Mouse (Mus musculus) kidney, embryonic 15.5 days (tissue): ENCODE results near the gene Sdc4. TPM values are rescaled to one million over a fixed set of nuclear protein-coding genes. Genes with fewer than 3 reads are reported as not detected.
A peak's percentile ranks its signal among the peaks of the same experiment; 100 is the strongest.

Experiments used
- ATAC-seq: fragments of 200-750 bp; cut with Nextera tagmentation; replicated peaks from 2 replicates; pipeline ENCODE4 v1.8.0; 2017; ENCODE audit warnings: moderate TSS enrichment; ENCODE audit not compliant: low FRiP score
- H3K27ac ChIP-seq: fragments of 300-500 bp; sonication (generic); 2 replicates; pipeline ENCODE4 v1.5.1; 2015; ENCODE audit warnings: mild to moderate bottlenecking, inconsistent platforms
- H3K27me3 ChIP-seq: fragments of 300-500 bp; sonication (generic); 2 replicates; pipeline ENCODE4 v1.6.1; 2015; ENCODE audit warnings: inconsistent platforms
- H3K36me3 ChIP-seq: fragments of 300-500 bp; sonication (generic); 2 replicates; pipeline ENCODE4 v1.6.1; 2015; ENCODE audit warnings: inconsistent platforms
- H3K4me1 ChIP-seq: fragments of 300-500 bp; sonication (generic); 2 replicates; pipeline ENCODE4 v1.6.1; 2015; ENCODE audit warnings: inconsistent platforms
- H3K4me2 ChIP-seq: fragments of 300-500 bp; sonication (generic); 2 replicates; pipeline ENCODE4 v1.6.1; 2015; ENCODE audit warnings: moderate library complexity, mild to moderate bottlenecking, inconsistent platforms
- H3K4me3 ChIP-seq: fragments of 300-500 bp; sonication (generic); replicated peaks from 2 replicates; pipeline ENCODE4 v1.5.1; 2015; ENCODE audit warnings: mild to moderate bottlenecking, inconsistent platforms
- H3K9ac ChIP-seq: fragments of 300-500 bp; sonication (generic); 2 replicates; pipeline ENCODE4 v1.6.1; 2015; ENCODE audit warnings: mild to moderate bottlenecking, inconsistent platforms
- H3K9me3 ChIP-seq: fragments of 300-500 bp; sonication (generic); replicated peaks from 2 replicates; pipeline ENCODE4 v1.6.1; 2016; ENCODE audit warnings: inconsistent platforms
- WGBS: fragments of 180-500 bp; shearing (Covaris S2); methylation state at CpG from one replicate; pipeline ENCODE4 v1.1.7; 2015; ENCODE audit warnings: mixed read lengths; 5-methylcytosine and 5-hydroxymethylcytosine counted together
- polyA plus RNA-seq: library from polyadenylated mRNA; unstranded; fragments of >200 nt; fragmentation: Nextera tagmentation; extraction: Ambion mirVana; gene quantifications from 2 replicates; pipeline ENCODE4 v1.2.1, GENCODE M21; 2015

The Sdc4 gene
- polyA plus RNA-seq, 1 experiment from 2014 or later = 149 TPM

GRCm38 (mm10) chr2:164457942-164458341 lies 14.3 kb upstream of the Sdc4 start:
- peaks cover 1% of the 10 kb centered on the region; the same call in 1 of the 2 replicates for H3K36me3 ChIP-seq
- H3K9me3 ChIP-seq = no peaks in the 10 kb centered on the region
- no peak overlapping the region for H3K4me2 ChIP-seq
- no peak overlapping the region for H3K4me3 ChIP-seq
- no peak overlapping the region for H3K9ac ChIP-seq
- H3K4me1 ChIP-seq = peaks cover 48% of the 10 kb centered on the region
- WGBS = 53% methylated on average over 7 of the region's 7 CpGs
- no peaks in the 10 kb centered on the region for H3K27me3 ChIP-seq
- ATAC-seq = no peak
- H3K27ac ChIP-seq = peak overlapping the region; percentile 93

- H3K36me3 ChIP-seq = no peaks in the 10 kb centered on the region
- H3K4me3 ChIP-seq = peak within 1 kb of the TSS; percentile 22
- H3K27ac ChIP-seq = peak within 1 kb of the TSS; percentile 93
- H3K27me3 ChIP-seq = no peaks in the 10 kb centered on the region
- no peak for ATAC-seq
- H3K9me3 ChIP-seq = no peaks in the 10 kb centered on the region
- WGBS = 1% methylated on average over 7 of the region's 7 CpGs
- peak within 1 kb of the TSS; percentile 51 for H3K4me2 ChIP-seq
- H3K4me1 ChIP-seq = peaks cover 52% of the 10 kb centered on the region
- H3K9ac ChIP-seq = peak within 1 kb of the TSS; percentile 43
These were observed 13.2 kb upstream of the Sdc4 start, which contains the start of gene Sys1 for GRCm38 (mm10) chr2:164456864-164457300. Gene Sys1 (plus strand): TSS chr2:164456964.

GRCm38 (mm10) chr2:164456413-164456812 lies 12.7 kb upstream of the Sdc4 start:
- no peak for ATAC-seq
- Histone ChIP-seq H3K4me1 (peaks cover 53% of the 10 kb centered on the region), H3K36me3 (no peaks in the 10 kb centered on the region), H3K4me3 (peak overlapping the region; percentile 22; the same call in 1 of the 2 replicates), H3K4me2 (peak overlapping the region; percentile 51), H3K27me3 (no peaks in the 10 kb centered on the region), H3K9me3 (no peaks in the 10 kb centered on the region), H3K27ac (peak overlapping the region; percentile 93), H3K9ac (no peak overlapping the region; the same call in 1 of the 2 replicates)
- whole genome bisulfite sequencing = 85% methylated on average over 1 of the region's 1 CpGs

- 53% methylated on average over 6 of the region's 6 CpGs for WGBS
- Histone ChIP-seq H3K36me3 (no peaks in the 10 kb centered on the region), H3K4me1 (peaks cover 53% of the 10 kb centered on the region), H3K4me2 (no peak overlapping the region), H3K27ac (peak overlapping the region; percentile 93), H3K9me3 (no peaks in the 10 kb centered on the region), H3K4me3 (no peak overlapping the region), H3K9ac (no peak overlapping the region), H3K27me3 (no peaks in the 10 kb centered on the region)
- ATAC-seq = no peak
These were observed 11.9 kb upstream of the Sdc4 start for GRCm38 (mm10) chr2:164455421-164456190.

- no peak overlapping the region for H3K4me2 ChIP-seq
- 59% methylated on average over 10 of the region's 10 CpGs for WGBS
These were observed 11.2 kb upstream of the Sdc4 start for GRCm38 (mm10) chr2:164454846-164455245.

GRCm38 (mm10) chr2:164453887-164454500 lies 10.3 kb upstream of the Sdc4 start:
- Histone ChIP-seq H3K4me2 (no peak overlapping the region), H3K4me3 (no peak overlapping the region), H3K27me3 (no peaks in the 10 kb centered on the region), H3K9ac (no peak overlapping the region), H3K4me1 (peaks cover 53% of the 10 kb centered on the region), H3K9me3 (no peaks in the 10 kb centered on the region), H3K27ac (peak overlapping the region; percentile 93), H3K36me3 (no peaks in the 10 kb centered on the region)
- no peak for ATAC-seq
- WGBS = 62% methylated on average over 7 of the region's 7 CpGs

More at GRCm38 (mm10) chr2:164454846-164455245, 11.2 kb upstream of the Sdc4 start:
- Histone ChIP-seq H3K27me3 (no peaks in the 10 kb centered on the region), H3K9ac (no peak overlapping the region), H3K27ac (peak overlapping the region; percentile 93), H3K9me3 (no peaks in the 10 kb centered on the region), H3K36me3 (no peaks in the 10 kb centered on the region), H3K4me3 (no peak overlapping the region), H3K4me1 (peaks cover 53% of the 10 kb centered on the region)
- no peak for ATAC-seq

GRCm38 (mm10) chr2:164453047-164453757 lies 9.5 kb upstream of the Sdc4 start:
- Histone ChIP-seq H3K9ac (no peak overlapping the region), H3K9me3 (no peaks in the 10 kb centered on the region), H3K36me3 (no peaks in the 10 kb centered on the region), H3K27ac (0 out of 2 replicates have a peak overlapping the region, but pooled peaks have one; percentile 15), H3K4me3 (no peak overlapping the region), H3K4me1 (peaks cover 48% of the 10 kb centered on the region), H3K27me3 (no peaks in the 10 kb centered on the region), H3K4me2 (no peak overlapping the region)
- 77% methylated on average over 14 of the region's 14 CpGs for WGBS
- ATAC-seq = no peak

GRCm38 (mm10) chr2:164452000-164452676 lies 8.5 kb upstream of the Sdc4 start:
- Histone ChIP-seq H3K4me1 (peaks cover 47% of the 10 kb centered on the region), H3K27ac (no peak overlapping the region), H3K4me2 (no peak overlapping the region), H3K27me3 (no peaks in the 10 kb centered on the region), H3K9ac (no peak overlapping the region), H3K36me3 (no peaks in the 10 kb centered on the region), H3K9me3 (no peaks in the 10 kb centered on the region), H3K4me3 (no peak overlapping the region)
- no peak for ATAC-seq
- 49% methylated on average over 13 of the region's 13 CpGs for WGBS

GRCm38 (mm10) chr2:164449341-164450042 lies 5.8 kb upstream of the Sdc4 start:
- Histone ChIP-seq H3K36me3 (no peaks in the 10 kb centered on the region), H3K4me2 (no peak overlapping the region), H3K9ac (no peak overlapping the region), H3K4me3 (no peak overlapping the region), H3K9me3 (no peaks in the 10 kb centered on the region), H3K27me3 (no peaks in the 10 kb centered on the region), H3K27ac (no peak overlapping the region), H3K4me1 (peaks cover 21% of the 10 kb centered on the region)
- 77% methylated on average over 14 of the region's 14 CpGs for WGBS
- no peak for ATAC-seq

- no peaks in the 10 kb centered on the region for H3K27me3 ChIP-seq
- H3K4me1 ChIP-seq = peaks cover 15% of the 10 kb centered on the region
- WGBS = 75% methylated on average over 5 of the region's 5 CpGs
- no peak overlapping the region for H3K4me3 ChIP-seq
- H3K9ac ChIP-seq = no peak overlapping the region
- H3K4me2 ChIP-seq = no peak overlapping the region
- H3K36me3 ChIP-seq = no peaks in the 10 kb centered on the region
- no peaks in the 10 kb centered on the region for H3K9me3 ChIP-seq
- no peak overlapping the region for H3K27ac ChIP-seq
- no peak for ATAC-seq
These were observed 5.2 kb upstream of the Sdc4 start for GRCm38 (mm10) chr2:164448921-164449320.

- Histone ChIP-seq H3K4me1 (peaks cover 22% of the 10 kb centered on the region), H3K9ac (no peak overlapping the region), H3K9me3 (no peaks in the 10 kb centered on the region), H3K27me3 (no peaks in the 10 kb centered on the region), H3K4me2 (no peak overlapping the region), H3K27ac (no peak overlapping the region), H3K36me3 (no peaks in the 10 kb centered on the region), H3K4me3 (no peak overlapping the region)
- no peak for ATAC-seq
- WGBS = 94% methylated on average over 1 of the region's 1 CpGs
These were observed 4.5 kb upstream of the Sdc4 start for GRCm38 (mm10) chr2:164448140-164448539.
